Mouse (Mus musculus) fibroblast of lung, adult 2 months (primary cell): Measurements from ENCODE around the gene Abl2.
A peak's percentile ranks its signal among the peaks of the same experiment; 100 is the strongest.

Source experiments
- DNase-seq: peaks from one replicate; pipeline ENCODE4 v3.0.0-alpha.2; 2011; ENCODE audit warnings: low read depth

Abl2 gene

DNA sequence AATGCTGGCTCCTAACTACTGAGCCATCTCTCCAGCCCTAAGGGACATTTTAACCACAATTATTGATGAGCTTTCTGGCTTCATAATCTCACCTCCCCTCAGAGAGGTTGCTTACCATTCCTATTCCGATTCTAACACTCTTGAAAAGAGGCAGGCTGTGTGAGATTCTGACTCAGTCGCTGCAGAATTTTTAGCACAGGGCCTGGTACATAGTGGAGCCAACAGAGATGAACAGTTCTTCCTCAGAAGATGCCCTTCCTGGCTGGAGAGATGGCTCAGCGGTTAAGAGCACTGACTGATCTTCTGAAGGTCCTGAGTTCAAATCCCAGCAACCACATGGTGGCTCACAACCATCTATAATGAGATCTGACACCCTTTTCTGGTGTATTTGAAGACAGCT is 113.3 kb downstream of the Abl2 start:
- DNase-seq, result no peak

DNA sequence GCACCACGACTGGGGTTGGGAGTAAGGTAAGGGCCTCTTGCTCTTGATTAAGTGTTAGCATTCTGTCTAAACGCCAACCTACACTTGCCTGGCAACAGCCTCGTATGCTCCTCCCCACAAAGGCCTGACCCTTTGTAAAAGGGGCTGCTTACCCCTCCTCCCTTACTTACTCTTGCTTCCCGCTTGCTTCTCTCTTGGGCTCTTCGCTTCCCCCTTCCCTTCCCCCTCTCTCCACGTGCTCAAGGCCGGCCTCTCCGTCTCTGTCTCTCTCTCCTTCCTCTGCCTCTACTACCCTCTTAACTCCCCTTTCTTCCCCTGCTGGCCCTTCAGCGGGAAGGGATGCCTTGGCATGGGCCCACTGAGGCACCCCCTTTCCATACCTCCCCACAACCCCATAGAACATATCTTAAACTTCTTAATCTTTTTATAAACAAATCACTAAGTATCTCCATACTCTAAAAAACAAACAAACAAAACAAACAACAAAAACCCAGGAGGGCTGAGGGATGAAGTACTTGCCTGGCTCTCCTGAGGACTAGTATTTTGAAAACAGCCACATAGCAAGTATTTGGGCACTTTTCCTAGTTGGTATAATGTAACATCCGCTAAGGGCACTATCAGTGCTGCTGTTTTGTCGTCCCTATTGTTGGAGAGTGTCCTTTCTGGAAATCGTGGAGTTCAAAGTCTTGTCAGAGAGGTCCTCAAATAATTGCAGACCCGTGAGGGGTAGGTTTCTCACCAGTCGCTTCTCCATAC is 114.3 kb downstream of the Abl2 start:
- DNase-seq, result no peak

DNA sequence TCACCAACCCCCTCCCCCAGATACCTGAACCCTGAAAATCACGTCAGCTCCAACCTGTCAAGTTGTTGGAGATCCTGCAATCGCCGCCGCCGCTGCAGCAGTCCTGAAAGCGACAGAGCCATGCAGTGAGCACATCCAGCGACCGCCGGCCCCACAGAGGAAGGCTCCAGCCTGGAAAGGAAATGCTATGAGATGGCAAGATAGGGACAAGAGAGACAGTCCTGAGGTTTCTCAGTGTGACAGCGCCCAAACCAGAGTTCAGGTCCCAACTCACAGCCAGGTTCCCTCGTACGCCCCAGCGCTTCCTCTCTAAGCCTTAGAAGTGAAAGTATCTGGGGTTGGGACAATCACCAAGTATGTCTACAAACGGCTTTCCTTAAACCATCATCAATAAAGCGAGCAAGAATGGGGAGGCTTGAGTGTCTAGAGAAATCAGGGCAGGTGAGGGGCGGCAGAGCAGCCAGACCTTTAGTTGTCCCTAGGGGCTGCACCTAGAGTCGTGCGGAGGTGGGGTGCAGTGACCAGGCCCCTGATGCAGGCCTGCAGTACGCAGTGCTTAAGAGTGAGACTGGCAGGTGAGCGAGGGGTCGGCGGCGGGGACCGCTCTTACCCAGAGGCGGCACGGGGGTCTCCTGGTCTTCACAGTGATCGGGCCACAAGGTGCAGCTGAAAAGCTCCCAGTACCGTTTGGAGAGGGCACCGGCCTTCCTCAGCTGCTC is 115.0 kb downstream of the Abl2 start:
- DNase-seq, result no peak

DNA sequence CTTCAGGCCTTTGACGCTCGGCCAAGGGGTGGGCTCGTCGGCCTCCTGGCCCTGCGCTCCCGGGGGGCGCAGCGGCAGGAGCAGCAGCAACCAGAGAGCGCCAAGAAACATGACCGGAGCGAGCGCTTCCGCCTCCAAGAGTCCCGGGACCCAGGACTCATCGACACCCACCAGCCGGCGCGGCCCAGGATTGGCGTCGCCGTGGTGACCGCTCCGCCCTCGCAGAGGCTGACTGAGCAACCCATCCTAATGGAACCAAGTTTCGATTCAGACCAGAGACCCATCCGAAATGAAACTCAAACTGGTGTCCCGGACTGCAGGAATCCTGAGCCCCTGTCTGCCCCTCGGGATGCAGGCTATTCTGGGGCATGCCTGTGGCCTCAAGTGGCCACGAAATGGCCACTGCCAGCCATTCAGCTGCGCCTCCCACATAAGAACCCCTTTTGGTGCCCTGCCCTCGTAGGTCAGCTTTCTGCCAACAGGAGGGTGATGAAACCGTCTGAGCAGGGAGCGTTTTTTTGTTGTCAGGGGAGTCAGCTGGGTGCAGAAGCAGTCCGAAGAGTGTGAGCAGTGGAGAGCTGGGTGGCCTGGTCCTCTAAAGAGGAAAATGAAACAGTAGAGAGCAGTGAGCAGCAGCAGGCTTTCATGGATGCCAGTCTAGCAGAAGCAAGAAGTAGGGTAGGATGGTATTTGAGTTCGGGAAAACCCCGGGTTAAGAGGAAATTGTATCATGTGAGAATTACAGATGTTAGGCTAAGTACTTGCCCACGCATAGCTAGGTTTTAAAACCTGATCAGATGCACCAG is 115.8 kb downstream of the Abl2 start, which contains the start of gene Tor3a:
Gene Tor3a (minus strand): TSS at position 162 of the 806 bp plus-strand sequence.
- DNase-seq, result peak; percentile 78

DNA sequence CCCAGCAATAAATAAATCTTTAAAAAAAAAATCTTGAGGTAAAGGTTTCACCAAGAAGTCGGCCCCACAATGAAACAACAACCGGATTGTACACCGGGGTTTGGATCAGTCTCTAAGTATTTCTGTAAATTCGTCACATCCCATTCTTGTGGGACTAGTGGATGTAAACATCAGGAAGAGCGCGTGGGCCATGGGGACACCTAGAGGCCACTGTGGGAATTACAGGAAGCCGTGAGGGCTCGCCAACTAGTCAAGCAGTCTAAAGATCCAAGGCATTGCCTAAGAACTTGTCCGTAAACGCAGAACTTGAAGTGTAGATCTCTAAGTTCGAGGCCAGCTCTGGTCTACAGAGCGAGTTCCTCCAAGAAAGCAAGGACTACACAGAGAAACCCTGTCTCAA is 117.6 kb downstream of the Abl2 start:
- DNase-seq, result no peak

DNA sequence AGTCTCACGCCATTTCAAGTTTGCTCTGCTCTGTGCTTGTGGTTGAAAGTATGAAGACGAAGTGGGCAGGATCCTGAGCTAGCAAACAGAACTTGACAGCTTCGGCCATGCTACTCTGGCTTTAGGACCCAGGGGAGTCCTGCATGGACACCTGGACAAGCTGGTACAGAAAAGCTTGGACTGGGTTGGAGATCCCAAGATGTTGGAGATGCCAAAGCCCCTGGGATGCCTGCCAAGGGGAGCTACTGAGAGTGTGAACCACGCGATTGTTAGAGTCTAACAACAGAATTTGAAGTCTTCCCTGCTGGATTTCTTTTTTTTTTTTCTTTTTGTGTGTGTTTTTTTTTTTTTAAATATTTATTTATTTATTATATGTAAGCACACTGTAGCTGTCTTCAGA is 118.0 kb downstream of the Abl2 start:
- no peak for DNase-seq

DNA sequence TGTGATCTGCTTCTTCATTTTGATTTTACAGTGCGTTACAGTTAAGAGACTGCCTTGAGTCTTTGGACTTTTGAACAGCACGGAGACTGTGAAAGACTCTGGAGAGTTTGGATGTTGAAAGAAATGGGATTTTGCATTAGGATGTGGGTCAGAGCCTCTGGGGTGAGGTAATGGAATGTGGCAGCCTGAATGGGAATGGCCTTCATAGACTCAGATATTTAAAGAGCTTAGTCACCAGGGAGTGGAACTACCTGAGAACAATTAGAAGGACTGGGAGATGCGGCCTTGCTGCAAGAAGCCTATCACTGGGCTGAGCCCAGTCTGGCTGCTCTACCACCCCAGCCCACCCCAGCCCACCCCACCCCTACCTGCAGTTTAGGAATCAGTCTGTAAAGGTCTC is 118.6 kb downstream of the Abl2 start:
- DNase-seq, result no peak

DNA sequence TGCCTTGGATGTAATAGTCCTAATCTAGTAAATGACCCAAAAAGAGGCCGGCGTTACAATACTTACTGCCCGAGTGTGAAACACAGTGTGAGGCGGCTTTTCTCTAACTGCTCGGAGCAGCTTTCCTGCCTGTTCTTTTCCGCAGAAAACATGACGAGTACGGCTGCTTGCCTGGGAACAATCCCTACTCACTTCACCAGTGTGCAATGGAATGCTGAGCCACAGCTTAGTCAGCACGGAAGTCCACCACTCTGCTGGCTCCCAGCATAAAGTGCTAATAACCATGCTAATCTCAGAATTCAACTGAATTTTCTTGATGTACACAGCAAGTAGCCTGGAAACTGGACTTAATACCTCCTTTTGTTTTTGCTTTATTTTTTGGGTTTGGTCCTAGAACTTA is 121.0 kb downstream of the Abl2 start:
- peak; percentile 53 for DNase-seq

DNA sequence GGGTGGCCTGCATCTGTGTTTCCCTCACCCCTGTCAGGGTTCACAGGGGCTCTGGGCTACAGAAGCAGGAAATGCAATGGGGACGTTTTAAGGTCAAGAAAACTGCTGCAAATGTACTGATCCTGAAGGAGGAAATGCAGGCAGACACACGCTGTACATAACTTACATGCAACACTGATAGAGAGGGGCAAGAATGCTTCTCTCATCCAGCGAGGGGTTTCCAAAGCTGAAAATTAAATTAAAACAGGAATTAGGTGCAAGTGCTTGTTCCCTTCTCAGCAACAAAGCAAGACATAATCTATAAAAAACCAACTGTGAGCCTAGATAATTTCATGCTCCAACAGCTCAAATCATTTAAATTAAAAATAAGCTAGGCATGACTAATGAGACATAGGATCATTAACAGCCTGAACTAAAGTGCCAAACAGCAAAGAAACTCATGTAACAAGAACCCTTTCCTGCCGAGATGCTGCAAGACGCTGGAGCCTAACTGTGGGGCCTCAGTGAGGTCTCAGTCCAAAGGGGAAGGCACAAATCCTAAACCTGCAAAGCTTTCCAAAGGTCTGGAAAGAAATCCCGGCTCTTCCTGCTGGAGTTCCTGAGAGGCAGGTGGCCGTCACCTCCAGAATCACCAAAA is 127.6 kb downstream of the Abl2 start:
- DNase-seq, result no peak
